In the genomic region with DNA sequence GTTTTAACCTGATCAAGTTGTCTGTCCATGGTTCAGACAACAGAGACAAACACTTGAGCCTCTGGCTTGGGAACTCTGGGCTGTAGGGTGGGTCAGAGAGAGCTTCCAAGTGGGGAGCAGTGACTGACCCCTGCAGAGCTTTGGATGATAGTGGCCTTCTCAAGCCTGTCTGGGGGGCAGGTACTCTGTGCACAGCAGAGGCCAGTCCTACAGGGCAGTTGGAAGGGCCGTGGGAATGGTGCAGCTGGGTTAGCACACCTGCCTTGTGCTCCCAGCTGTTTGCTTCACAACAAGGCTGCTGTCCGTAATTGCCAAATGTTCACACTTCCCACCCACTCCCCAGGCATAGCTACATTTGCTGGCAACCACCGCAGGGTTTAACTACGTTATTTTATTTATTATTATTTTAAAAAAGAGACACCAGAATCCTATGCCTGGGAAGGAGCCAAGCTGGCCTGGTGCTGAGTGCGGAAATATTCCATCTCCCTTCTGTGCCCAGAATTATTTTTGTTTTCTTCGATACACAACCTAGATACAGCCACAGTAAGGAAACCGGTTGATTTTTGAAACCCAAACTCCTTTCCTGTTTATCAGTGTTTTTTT, we compare ENCODE assay signal across 17 mouse cellular contexts.
DNase-seq lines count a peak whose midpoint lies in the region; TF ChIP-seq lines count a peak whose summit lies in the region.
"Had no signal": no experiment of that assay in that cellular context is flagged by ENCODE, and none has a peak within 500 bp of the region (broad histone marks: within the 10 kb centered on the region; RNA-seq: fewer than 3 reads in every experiment).

No protein-coding gene starts in this region.

- H3K4me3 ChIP-seq in gastrocnemius, adult 2 months = no peak overlapping the region
- H3K4me3 ChIP-seq: hindbrain, embryonic 12.5 days; limb, embryonic 15.5 days; neural tube, embryonic 12.5 days had no signal

- TF ChIP-seq CTCF in gastrocnemius, adult 2 months (IDR thresholded peaks at IDR 0.05) = no peak

- H3K27ac ChIP-seq in gastrocnemius, adult 2 months = no peak overlapping the region
- H3K27ac ChIP-seq: hindbrain, embryonic 12.5 days; kidney, postnatal 0 days; limb, embryonic 15.5 days; neural tube, embryonic 12.5 days had no signal

- DNase-seq in gastrocnemius, adult 2 months = peak; percentile 19
- no peak for DNase-seq in gastrocnemius, postnatal 25 days
- DNase-seq in layer of hippocampus, adult 11-12 months (ENCODE audit: low spot score) = peak; percentile 54
- DNase-seq in layer of hippocampus, postnatal 10 days (ENCODE audit: low spot score in 2 of 2) = no peak
- peak; percentile 20 for DNase-seq in right cerebral cortex, postnatal 25 days
- no peak for DNase-seq in right cerebral cortex, postnatal 36 days (ENCODE audit: low spot score in 2 of 2)
- peak; percentile 7 for DNase-seq in right cerebral cortex, postnatal 4 days
- no peak for DNase-seq in cerebellum, adult 11-12 months
- DNase-seq: adrenal gland, postnatal 14 days; cerebellum, adult 18-20 months; cerebellum, postnatal 25 days; gastrocnemius, postnatal 36 days; thymus, postnatal 14 days had no signal

- intact Hi-C loops in gastrocnemius, adult 2 months (cut with DNase I) = no loop called here

Comparison
In these comparisons a context has a peak if more than half of its experiments do, and no peak if none do; other contexts are left out.
1. DNase-seq: peak in gastrocnemius, adult 2 months (single experiment), layer of hippocampus, adult 11-12 months (single experiment), right cerebral cortex, postnatal 25 days (single experiment) and right cerebral cortex, postnatal 4 days (single experiment); none in gastrocnemius, postnatal 25 days (single experiment), layer of hippocampus, postnatal 10 days (0 of 2), right cerebral cortex, postnatal 36 days (0 of 2) and cerebellum, adult 11-12 months (single experiment).